ENCODE assay signal across 8 mouse cellular contexts in the genomic region with DNA sequence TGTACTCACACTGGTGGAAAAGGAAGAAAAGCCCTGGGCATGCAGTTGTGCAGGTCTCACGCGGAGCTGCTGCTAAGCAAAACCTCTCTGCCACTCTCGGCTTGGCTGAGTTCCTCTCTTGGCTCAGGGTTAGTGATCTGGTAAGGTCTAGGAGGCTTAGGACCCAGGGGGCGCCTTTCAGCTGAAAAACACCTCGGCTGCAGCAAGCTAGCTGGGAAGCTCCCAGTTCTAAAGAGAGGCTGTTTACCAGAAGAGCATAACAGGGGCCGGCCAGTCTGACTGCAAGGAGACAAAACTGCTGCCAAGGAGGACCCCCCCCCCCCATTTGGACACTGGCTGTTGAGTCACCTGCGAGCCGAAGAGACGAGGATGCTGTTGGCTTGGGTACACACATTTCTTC. TPM values are rescaled to one million over a fixed set of nuclear protein-coding genes. Genes with fewer than 3 reads are reported as not detected.
DNase-seq lines count a peak whose midpoint lies in the region; ATAC-seq and TF ChIP-seq lines count a peak whose summit lies in the region.

No protein-coding gene starts in this region.

- intact Hi-C loops in left cerebral cortex, postnatal 10 days (cut with DNase I) = loop anchor here (1.0 kb wide), 1 partner anchor 41 kb away; no protein-coding TSS in a partner anchor

- no peaks in the 10 kb centered on the region for H3K9me3 ChIP-seq in intestine, embryonic 14.5 days (ENCODE audit: control insufficient read depth, low read length)
- H3K9me3 ChIP-seq in megakaryocyte, embryonic 14.5 days = no peaks in the 10 kb centered on the region

- peak; percentile 28; the same call in 1 of the 2 replicates for TF ChIP-seq CTCF in cortical plate, adult 2 months (IDR thresholded peaks at IDR 0.05; ENCODE audit: extremely low read depth, insufficient read depth, low read length)

- H3K4me3 ChIP-seq in cortical plate, adult 2 months (ENCODE audit: insufficient read depth, low read length) = peak overlapping the region; percentile 74
- H3K4me3 ChIP-seq in intestine, embryonic 14.5 days (ENCODE audit: low read depth, low read length) = peak overlapping the region; percentile 42
- peak overlapping the region; percentile 94 for H3K4me3 ChIP-seq in megakaryocyte, embryonic 14.5 days (replicated peaks)

- ATAC-seq in activated CD4-positive, CD25-positive, alpha-beta regulatory T cell, adult 4 months = peak; percentile 5
- no peak for ATAC-seq in intestine, embryonic 14.5 days (replicated peaks; ENCODE audit: low FRiP score, low TSS enrichment, low read depth)

- H3K27ac ChIP-seq in cortical plate, adult 2 months (ENCODE audit: insufficient read depth, low read length) = peak overlapping the region; percentile 97
- H3K27ac ChIP-seq in intestine, embryonic 14.5 days (ENCODE audit: low read depth) = peak overlapping the region; percentile 1; the same call in 1 of the 2 replicates

- peak; percentile 77 for TF ChIP-seq POLR2A in cortical plate, adult 2 months (IDR thresholded peaks at IDR 0.05; ENCODE audit: extremely low read depth, insufficient read depth, low read length)

- H3K4me1 ChIP-seq in cortical plate, adult 2 months (ENCODE audit: control insufficient read depth, insufficient read depth, low read length) = peaks cover 7% of the 10 kb centered on the region; the same call in 1 of the 2 replicates
- peaks cover 22% of the 10 kb centered on the region for H3K4me1 ChIP-seq in intestine, embryonic 14.5 days (replicated peaks; ENCODE audit: control insufficient read depth, insufficient read depth, low read length)
- H3K4me1 ChIP-seq in megakaryocyte, embryonic 14.5 days = peaks cover 63% of the 10 kb centered on the region

- peak; percentile 90 for DNase-seq in gastrocnemius, postnatal 25 days
- peak; percentile 73 for DNase-seq in intestine, embryonic 14.5 days (ENCODE audit: low spot score)
- DNase-seq in left cerebral cortex, postnatal 10 days (ENCODE audit: extremely low spot score in 1 of 2, low spot score in 2 of 2) = peak; percentile 87 to 92
- peak; percentile 92 for DNase-seq in right cerebral cortex, postnatal 10 days (ENCODE audit: low spot score in 2 of 2)
- peak; percentile 73 for DNase-seq in urinary bladder, postnatal 25 days (ENCODE audit: low spot score)

- WGBS in intestine, embryonic 14.5 days = 1% methylated on average over 9 of the region's 9 CpGs

- H3K9ac ChIP-seq in intestine, embryonic 14.5 days (ENCODE audit: low read length) = peak overlapping the region; percentile 45

- no peaks in the 10 kb centered on the region for H3K27me3 ChIP-seq in intestine, embryonic 14.5 days (replicated peaks; ENCODE audit: control insufficient read depth, insufficient read depth, low read length)
- no peaks in the 10 kb centered on the region for H3K27me3 ChIP-seq in megakaryocyte, embryonic 14.5 days (replicated peaks)

- peak overlapping the region; percentile 97 for H3K4me2 ChIP-seq in intestine, embryonic 14.5 days (ENCODE audit: low read length)

- H3K36me3 ChIP-seq in intestine, embryonic 14.5 days (ENCODE audit: control insufficient read depth, insufficient read depth, low read length) = no peaks in the 10 kb centered on the region
- H3K36me3 ChIP-seq in megakaryocyte, embryonic 14.5 days (replicated peaks; ENCODE audit: low read length) = peaks cover 27% of the 10 kb centered on the region

RNA-seq across cellular contexts. Expression of a gene that starts 0.4 kb away (rescaled TPM):
- 10 to 100 TPM; 32.9 to 53.5 TPM for polyA plus RNA-seq in activated CD4-positive, CD25-positive, alpha-beta regulatory T cell, adult 4 months (2017; shearing (Covaris generic))
- 41.3 and 42.6 TPM in 2 replicates for polyA plus RNA-seq in cortical plate, adult 2 months (2012; rRNA removed)
- total RNA-seq in gastrocnemius, postnatal 25 days (2021) = 10 to 100 TPM; 15.3 to 17.7 TPM
- 9.9 and 14.1 TPM in 2 replicates for polyA plus RNA-seq in intestine, embryonic 14.5 days (2014; fragmentation: Nextera tagmentation; extraction: Ambion mirVana)
- total RNA-seq in left cerebral cortex, postnatal 10 days (2021) = 10 to 100 TPM; 20.5 to 24.0 TPM
- polyA plus RNA-seq in megakaryocyte, embryonic 14.5 days (2012; ENCODE audit: insufficient read depth, low replicate concordance) = 17.8 and 33.7 TPM in 2 replicates

RNA-seq across cellular contexts. Expression of a gene that starts 41.9 kb away (rescaled TPM):
- polyA plus RNA-seq in activated CD4-positive, CD25-positive, alpha-beta regulatory T cell, adult 4 months (2017; shearing (Covaris generic)) = 10 to 100 TPM; 13.3 to 15.6 TPM
- 29.0 and 30.1 TPM in 2 replicates for polyA plus RNA-seq in cortical plate, adult 2 months (2012; rRNA removed)
- 1 to 10 TPM; 9.2 to 9.6 TPM for total RNA-seq in gastrocnemius, postnatal 25 days (2021)
- polyA plus RNA-seq in intestine, embryonic 14.5 days (2014; fragmentation: Nextera tagmentation; extraction: Ambion mirVana) = 50.1 and 50.6 TPM in 2 replicates
- total RNA-seq in left cerebral cortex, postnatal 10 days (2021) = 10 to 100 TPM; 43.3 to 46.5 TPM
- 79.0 and 88.1 TPM in 2 replicates for polyA plus RNA-seq in megakaryocyte, embryonic 14.5 days (2012; ENCODE audit: insufficient read depth, low replicate concordance)

Comparison
In these comparisons a context has a peak if more than half of its experiments do, and no peak if none do; other contexts are left out.
1. H3K4me3 ChIP-seq: peak in every context shown above with its lines; median percentile 94 in megakaryocyte, embryonic 14.5 days; 74 in cortical plate, adult 2 months; 42 in intestine, embryonic 14.5 days.